Mouse (Mus musculus) CH12.LX (cell line): Measurements from ENCODE around the gene Tmem87a.

Experiments used
- MEF2A ChIP-seq: IDR thresholded peaks from 2 replicates; pipeline ENCODE4 v1.6.1; 2014; ENCODE audit warnings: low read depth, mild to moderate bottlenecking, inconsistent platforms, low read length, improper control_type of control experiment, borderline replicate concordance
- POLR2A ChIP-seq: IDR thresholded peaks from 2 replicates; pipeline ENCODE4 v1.6.1; 2011; ENCODE audit warnings: low read depth, mild to moderate bottlenecking, improper control_type of control experiment, low read length
- USF1 ChIP-seq: IDR thresholded peaks from 2 replicates; pipeline ENCODE4 v1.6.1; 2014; ENCODE audit warnings: low read depth, mild to moderate bottlenecking, inconsistent platforms, low read length, improper control_type of control experiment

- TF ChIP-seq POLR2A (no peak), USF1 (no peak), MEF2A (no peak)
Measured at GRCm38 (mm10) chr2:120446373-120446772, 42.5 kb upstream of the Tmem87a start.
